Mouse (Mus musculus) lung, postnatal 14 days (tissue): ENCODE data around the gene Kctd10.

Experiments
- DNase-seq: peaks from one replicate; pipeline ENCODE4 v3.0.0; 2021

Gene Kctd10

GRCm38 (mm10) chr5:114343612-114344011 lies 36.7 kb downstream of the Kctd10 start:
- no peak for DNase-seq

GRCm38 (mm10) chr5:114342996-114343395 lies 37.3 kb downstream of the Kctd10 start:
- no peak for DNase-seq

- peak; percentile 66 for DNase-seq
Measured at GRCm38 (mm10) chr5:114323791-114324507, 56.4 kb downstream of the Kctd10 start.

- DNase-seq = no peak
Measured at GRCm38 (mm10) chr5:114323105-114323790, 57.1 kb downstream of the Kctd10 start.
